Mouse (Mus musculus): ENCODE data around the gene Rbfox1. TPM values are rescaled to one million over a fixed set of nuclear protein-coding genes. Genes with fewer than 3 reads are reported as not detected.

Gene Rbfox1
- polyA plus RNA-seq, 1 experiment = not detected

GRCm38 (mm10) chr16:6479616-6480410 is 594.7 kb downstream of the Rbfox1 start:
- no peak overlapping the region for H3K4me3 ChIP-seq (ENCODE audit: low read depth, low read length)
- H3K36me3 ChIP-seq (ENCODE audit: control insufficient read depth, insufficient read depth, low read length, poor library complexity, severe bottlenecking) = no peaks in the 10 kb centered on the region
- no peaks in the 10 kb centered on the region for H3K4me1 ChIP-seq (ENCODE audit: control insufficient read depth, insufficient read depth, low read length)
- no peak overlapping the region for H3K27ac ChIP-seq (ENCODE audit: insufficient read depth, low read length)
- H3K27me3 ChIP-seq (ENCODE audit: control insufficient read depth, insufficient read depth, low read length, poor library complexity, severe bottlenecking) = no peaks in the 10 kb centered on the region
- TF ChIP-seq EP300 (IDR thresholded peaks at IDR 0.05; ENCODE audit: insufficient read depth, low read depth, low read length) (no peak), CTCF (IDR thresholded peaks at IDR 0.05; ENCODE audit: low read depth, low read length) (no peak), POLR2A (IDR thresholded peaks at IDR 0.05; ENCODE audit: insufficient read depth, low read length) (no peak)
- no peaks in the 10 kb centered on the region for H3K9me3 ChIP-seq (replicated peaks; ENCODE audit: control insufficient read depth, insufficient read depth, low read length, poor library complexity, severe bottlenecking)
- no peak overlapping the region for H3K9ac ChIP-seq (ENCODE audit: low read depth, poor library complexity, severe bottlenecking)

- H3K27ac ChIP-seq (ENCODE audit: insufficient read depth, low read length) = no peak overlapping the region
- H3K4me1 ChIP-seq (ENCODE audit: control insufficient read depth, insufficient read depth, low read length) = no peaks in the 10 kb centered on the region
- H3K27me3 ChIP-seq (ENCODE audit: control insufficient read depth, insufficient read depth, low read length, poor library complexity, severe bottlenecking) = no peaks in the 10 kb centered on the region
- no peaks in the 10 kb centered on the region for H3K36me3 ChIP-seq (ENCODE audit: control insufficient read depth, insufficient read depth, low read length, poor library complexity, severe bottlenecking)
- TF ChIP-seq EP300 (IDR thresholded peaks at IDR 0.05; ENCODE audit: insufficient read depth, low read depth, low read length) = no peak
- TF ChIP-seq POLR2A (IDR thresholded peaks at IDR 0.05; ENCODE audit: insufficient read depth, low read length) = no peak
- TF ChIP-seq CTCF (IDR thresholded peaks at IDR 0.05; ENCODE audit: low read depth, low read length) = no peak
- H3K4me3 ChIP-seq (ENCODE audit: low read depth, low read length) = no peak overlapping the region
- H3K9ac ChIP-seq (ENCODE audit: low read depth, poor library complexity, severe bottlenecking) = no peak overlapping the region
- no peaks in the 10 kb centered on the region for H3K9me3 ChIP-seq (replicated peaks; ENCODE audit: control insufficient read depth, insufficient read depth, low read length, poor library complexity, severe bottlenecking)
These were observed 595.2 kb downstream of the Rbfox1 start for GRCm38 (mm10) chr16:6480411-6480728.

- no peak overlapping the region for H3K27ac ChIP-seq (ENCODE audit: insufficient read depth, low read length)
- H3K9me3 ChIP-seq (replicated peaks; ENCODE audit: control insufficient read depth, insufficient read depth, low read length, poor library complexity, severe bottlenecking) = no peaks in the 10 kb centered on the region
- no peaks in the 10 kb centered on the region for H3K27me3 ChIP-seq (ENCODE audit: control insufficient read depth, insufficient read depth, low read length, poor library complexity, severe bottlenecking)
- TF ChIP-seq POLR2A (IDR thresholded peaks at IDR 0.05; ENCODE audit: insufficient read depth, low read length) (no peak), EP300 (IDR thresholded peaks at IDR 0.05; ENCODE audit: insufficient read depth, low read depth, low read length) (no peak), CTCF (IDR thresholded peaks at IDR 0.05; ENCODE audit: low read depth, low read length) (no peak)
- no peak overlapping the region for H3K4me3 ChIP-seq (ENCODE audit: low read depth, low read length)
- H3K36me3 ChIP-seq (ENCODE audit: control insufficient read depth, insufficient read depth, low read length, poor library complexity, severe bottlenecking) = no peaks in the 10 kb centered on the region
- no peak overlapping the region for H3K9ac ChIP-seq (ENCODE audit: low read depth, poor library complexity, severe bottlenecking)
- no peaks in the 10 kb centered on the region for H3K4me1 ChIP-seq (ENCODE audit: control insufficient read depth, insufficient read depth, low read length)
These were observed 598.5 kb downstream of the Rbfox1 start for GRCm38 (mm10) chr16:6483628-6484027.

GRCm38 (mm10) chr16:6485631-6486030 is 600.5 kb downstream of the Rbfox1 start:
- Histone ChIP-seq H3K4me3 (ENCODE audit: low read depth, low read length) (no peak overlapping the region), H3K4me1 (ENCODE audit: control insufficient read depth, insufficient read depth, low read length) (no peaks in the 10 kb centered on the region), H3K9me3 (replicated peaks; ENCODE audit: control insufficient read depth, insufficient read depth, low read length, poor library complexity, severe bottlenecking) (no peaks in the 10 kb centered on the region), H3K9ac (ENCODE audit: low read depth, poor library complexity, severe bottlenecking) (no peak overlapping the region), H3K36me3 (ENCODE audit: control insufficient read depth, insufficient read depth, low read length, poor library complexity, severe bottlenecking) (no peaks in the 10 kb centered on the region), H3K27me3 (ENCODE audit: control insufficient read depth, insufficient read depth, low read length, poor library complexity, severe bottlenecking) (no peaks in the 10 kb centered on the region), H3K27ac (ENCODE audit: insufficient read depth, low read length) (no peak overlapping the region)
- TF ChIP-seq CTCF (IDR thresholded peaks at IDR 0.05; ENCODE audit: low read depth, low read length) (no peak), EP300 (IDR thresholded peaks at IDR 0.05; ENCODE audit: insufficient read depth, low read depth, low read length) (no peak), POLR2A (IDR thresholded peaks at IDR 0.05; ENCODE audit: insufficient read depth, low read length) (no peak)

GRCm38 (mm10) chr16:6502219-6502618 is 617.1 kb downstream of the Rbfox1 start:
- Histone ChIP-seq H3K4me1 (ENCODE audit: control insufficient read depth, insufficient read depth, low read length) (no peaks in the 10 kb centered on the region), H3K4me3 (ENCODE audit: low read depth, low read length) (no peak overlapping the region), H3K27ac (ENCODE audit: insufficient read depth, low read length) (no peak overlapping the region), H3K27me3 (ENCODE audit: control insufficient read depth, insufficient read depth, low read length, poor library complexity, severe bottlenecking) (no peaks in the 10 kb centered on the region), H3K9ac (ENCODE audit: low read depth, poor library complexity, severe bottlenecking) (no peak overlapping the region), H3K36me3 (ENCODE audit: control insufficient read depth, insufficient read depth, low read length, poor library complexity, severe bottlenecking) (no peaks in the 10 kb centered on the region), H3K9me3 (replicated peaks; ENCODE audit: control insufficient read depth, insufficient read depth, low read length, poor library complexity, severe bottlenecking) (no peaks in the 10 kb centered on the region)
- TF ChIP-seq CTCF (IDR thresholded peaks at IDR 0.05; ENCODE audit: low read depth, low read length) (peak; percentile 55), POLR2A (IDR thresholded peaks at IDR 0.05; ENCODE audit: insufficient read depth, low read length) (no peak)

- Histone ChIP-seq H3K27me3 (ENCODE audit: control insufficient read depth, insufficient read depth, low read length, poor library complexity, severe bottlenecking) (no peaks in the 10 kb centered on the region), H3K36me3 (ENCODE audit: control insufficient read depth, insufficient read depth, low read length, poor library complexity, severe bottlenecking) (no peaks in the 10 kb centered on the region), H3K4me1 (ENCODE audit: control insufficient read depth, insufficient read depth, low read length) (no peaks in the 10 kb centered on the region), H3K9me3 (replicated peaks; ENCODE audit: control insufficient read depth, insufficient read depth, low read length, poor library complexity, severe bottlenecking) (no peaks in the 10 kb centered on the region), H3K27ac (ENCODE audit: insufficient read depth, low read length) (no peak overlapping the region), H3K4me3 (ENCODE audit: low read depth, low read length) (no peak overlapping the region), H3K9ac (ENCODE audit: low read depth, poor library complexity, severe bottlenecking) (no peak overlapping the region)
- TF ChIP-seq EP300 (IDR thresholded peaks at IDR 0.05; ENCODE audit: insufficient read depth, low read depth, low read length) (no peak), CTCF (IDR thresholded peaks at IDR 0.05; ENCODE audit: low read depth, low read length) (peak; percentile 65), POLR2A (IDR thresholded peaks at IDR 0.05; ENCODE audit: insufficient read depth, low read length) (no peak)
These were observed 618.6 kb downstream of the Rbfox1 start for GRCm38 (mm10) chr16:6503573-6504331.
